Mouse (Mus musculus) E14TG2a.4 (cell line): ENCODE results near the gene Sacm1l.

ENCODE experiments used
- CTCF ChIP-seq: conservative IDR thresholded peaks from 2 replicates; pipeline ENCODE4 v1.5.1; 2014; ENCODE audit warnings: low read length
- NANOG ChIP-seq: IDR thresholded peaks from 2 replicates; pipeline ENCODE4 v1.6.1; 2014; ENCODE audit warnings: borderline replicate concordance, low read length, mixed read lengths
- POU5F1 ChIP-seq: IDR thresholded peaks from 2 replicates; pipeline ENCODE4 v1.6.1; 2014; ENCODE audit warnings: low read length, borderline replicate concordance

GRCm38 (mm10) chr9:123632993-123633392 is 103.4 kb downstream of the Sacm1l start:
- TF ChIP-seq CTCF (no peak), NANOG (no peak), POU5F1 (no peak)
